Mouse (Mus musculus): ENCODE measurements around the gene Arnt2. TPM values are rescaled to one million over a fixed set of nuclear protein-coding genes. Genes with fewer than 3 reads are reported as not detected.

Arnt2 gene
- polyA plus RNA-seq, 1 experiment from 2014 or later = 40.9 TPM

GRCm38 (mm10) chr7:84249381-84249780 lies 160.6 kb downstream of the Arnt2 start:
- ATAC-seq (replicated peaks; ENCODE audit: low FRiP score) (no peak), DNase-seq (ENCODE audit: low spot score) (no peak)
- no peaks in the 10 kb centered on the region for H3K27me3 ChIP-seq (ENCODE audit: control insufficient read depth, insufficient read depth, low read length)
- no peak overlapping the region for H3K4me3 ChIP-seq (ENCODE audit: low read depth, low read length)
- H3K9me3 ChIP-seq (ENCODE audit: control insufficient read depth, low read length) = no peaks in the 10 kb centered on the region
- no peaks in the 10 kb centered on the region for H3K36me3 ChIP-seq (ENCODE audit: control insufficient read depth, insufficient read depth, low read length)
- no peaks in the 10 kb centered on the region for H3K4me1 ChIP-seq (replicated peaks; ENCODE audit: control insufficient read depth, insufficient read depth, low read length)
- no peak overlapping the region for H3K9ac ChIP-seq (ENCODE audit: low read length)
- no peak overlapping the region for H3K27ac ChIP-seq (ENCODE audit: low read depth, low read length)
- 57% methylated on average over 7 of the region's 7 CpGs for WGBS
- H3K4me2 ChIP-seq (ENCODE audit: low read depth, low read length, severe bottlenecking) = no peak overlapping the region

GRCm38 (mm10) chr7:84247960-84248665 lies 161.9 kb downstream of the Arnt2 start:
- ATAC-seq (replicated peaks; ENCODE audit: low FRiP score) = no peak
- no peaks in the 10 kb centered on the region for H3K4me1 ChIP-seq (replicated peaks; ENCODE audit: control insufficient read depth, insufficient read depth, low read length)
- no peak overlapping the region for H3K27ac ChIP-seq (ENCODE audit: low read depth, low read length)
- H3K9me3 ChIP-seq (ENCODE audit: control insufficient read depth, low read length) = no peaks in the 10 kb centered on the region
- DNase-seq (ENCODE audit: low spot score) = no peak
- H3K4me3 ChIP-seq (ENCODE audit: low read depth, low read length) = no peak overlapping the region
- H3K27me3 ChIP-seq (ENCODE audit: control insufficient read depth, insufficient read depth, low read length) = no peaks in the 10 kb centered on the region
- H3K36me3 ChIP-seq (ENCODE audit: control insufficient read depth, insufficient read depth, low read length) = no peaks in the 10 kb centered on the region
- no peak overlapping the region for H3K4me2 ChIP-seq (ENCODE audit: low read depth, low read length, severe bottlenecking)
- no peak overlapping the region for H3K9ac ChIP-seq (ENCODE audit: low read length)
- 35% methylated on average over 3 of the region's 3 CpGs for WGBS

GRCm38 (mm10) chr7:84246878-84247277 lies 163.1 kb downstream of the Arnt2 start:
- Histone ChIP-seq H3K36me3 (ENCODE audit: control insufficient read depth, insufficient read depth, low read length) (no peaks in the 10 kb centered on the region), H3K4me3 (ENCODE audit: low read depth, low read length) (no peak overlapping the region), H3K27ac (ENCODE audit: low read depth, low read length) (no peak overlapping the region), H3K9ac (ENCODE audit: low read length) (no peak overlapping the region), H3K4me1 (replicated peaks; ENCODE audit: control insufficient read depth, insufficient read depth, low read length) (no peaks in the 10 kb centered on the region), H3K4me2 (ENCODE audit: low read depth, low read length, severe bottlenecking) (no peak overlapping the region), H3K9me3 (ENCODE audit: control insufficient read depth, low read length) (no peaks in the 10 kb centered on the region), H3K27me3 (ENCODE audit: control insufficient read depth, insufficient read depth, low read length) (no peaks in the 10 kb centered on the region)
- WGBS = 88% methylated on average over 5 of the region's 5 CpGs
- no peak for DNase-seq (ENCODE audit: low spot score)
- no peak for ATAC-seq (replicated peaks; ENCODE audit: low FRiP score)

- no peaks in the 10 kb centered on the region for H3K9me3 ChIP-seq (ENCODE audit: control insufficient read depth, low read length)
- no peak overlapping the region for H3K4me2 ChIP-seq (ENCODE audit: low read depth, low read length, severe bottlenecking)
- H3K27me3 ChIP-seq (ENCODE audit: control insufficient read depth, insufficient read depth, low read length) = no peaks in the 10 kb centered on the region
- H3K36me3 ChIP-seq (ENCODE audit: control insufficient read depth, insufficient read depth, low read length) = no peaks in the 10 kb centered on the region
- no peak overlapping the region for H3K4me3 ChIP-seq (ENCODE audit: low read depth, low read length)
- no peak for DNase-seq (ENCODE audit: low spot score)
- H3K4me1 ChIP-seq (replicated peaks; ENCODE audit: control insufficient read depth, insufficient read depth, low read length) = no peaks in the 10 kb centered on the region
- no peak for ATAC-seq (replicated peaks; ENCODE audit: low FRiP score)
- 91% methylated on average over 2 of the region's 2 CpGs for WGBS
- H3K27ac ChIP-seq (ENCODE audit: low read depth, low read length) = no peak overlapping the region
- no peak overlapping the region for H3K9ac ChIP-seq (ENCODE audit: low read length)
Observed at GRCm38 (mm10) chr7:84246093-84246492, 163.9 kb downstream of the Arnt2 start.

- DNase-seq (ENCODE audit: low spot score) = no peak
- no peak overlapping the region for H3K4me2 ChIP-seq (ENCODE audit: low read depth, low read length, severe bottlenecking)
- H3K4me1 ChIP-seq (replicated peaks; ENCODE audit: control insufficient read depth, insufficient read depth, low read length) = no peaks in the 10 kb centered on the region
- H3K27me3 ChIP-seq (ENCODE audit: control insufficient read depth, insufficient read depth, low read length) = no peaks in the 10 kb centered on the region
- H3K9ac ChIP-seq (ENCODE audit: low read length) = no peak overlapping the region
- H3K36me3 ChIP-seq (ENCODE audit: control insufficient read depth, insufficient read depth, low read length) = no peaks in the 10 kb centered on the region
- no peak for ATAC-seq (replicated peaks; ENCODE audit: low FRiP score)
- WGBS = 90% methylated on average over 3 of the region's 3 CpGs
- H3K4me3 ChIP-seq (ENCODE audit: low read depth, low read length) = no peak overlapping the region
- no peak overlapping the region for H3K27ac ChIP-seq (ENCODE audit: low read depth, low read length)
- H3K9me3 ChIP-seq (ENCODE audit: control insufficient read depth, low read length) = no peaks in the 10 kb centered on the region
Observed at GRCm38 (mm10) chr7:84240406-84240805, 169.6 kb downstream of the Arnt2 start.

GRCm38 (mm10) chr7:84237655-84238054 lies 172.3 kb downstream of the Arnt2 start:
- no peak for ATAC-seq (replicated peaks; ENCODE audit: low FRiP score)
- no peak overlapping the region for H3K27ac ChIP-seq (ENCODE audit: low read depth, low read length)
- H3K4me3 ChIP-seq (ENCODE audit: low read depth, low read length) = no peak overlapping the region
- no peak overlapping the region for H3K9ac ChIP-seq (ENCODE audit: low read length)
- H3K4me1 ChIP-seq (replicated peaks; ENCODE audit: control insufficient read depth, insufficient read depth, low read length) = no peaks in the 10 kb centered on the region
- no peaks in the 10 kb centered on the region for H3K36me3 ChIP-seq (ENCODE audit: control insufficient read depth, insufficient read depth, low read length)
- DNase-seq (ENCODE audit: low spot score) = no peak
- H3K9me3 ChIP-seq (ENCODE audit: control insufficient read depth, low read length) = no peaks in the 10 kb centered on the region
- no peak overlapping the region for H3K4me2 ChIP-seq (ENCODE audit: low read depth, low read length, severe bottlenecking)
- H3K27me3 ChIP-seq (ENCODE audit: control insufficient read depth, insufficient read depth, low read length) = no peaks in the 10 kb centered on the region
- WGBS = 77% methylated on average over 4 of the region's 4 CpGs

GRCm38 (mm10) chr7:84231396-84231795 lies 178.6 kb downstream of the Arnt2 start:
- 75% methylated on average over 4 of the region's 4 CpGs for WGBS
- Histone ChIP-seq H3K4me2 (ENCODE audit: low read depth, low read length, severe bottlenecking) (no peak overlapping the region), H3K9me3 (ENCODE audit: control insufficient read depth, low read length) (no peaks in the 10 kb centered on the region), H3K27me3 (ENCODE audit: control insufficient read depth, insufficient read depth, low read length) (no peaks in the 10 kb centered on the region), H3K9ac (ENCODE audit: low read length) (no peak overlapping the region), H3K4me3 (ENCODE audit: low read depth, low read length) (no peak overlapping the region), H3K27ac (ENCODE audit: low read depth, low read length) (no peak overlapping the region), H3K36me3 (ENCODE audit: control insufficient read depth, insufficient read depth, low read length) (no peaks in the 10 kb centered on the region), H3K4me1 (replicated peaks; ENCODE audit: control insufficient read depth, insufficient read depth, low read length) (no peaks in the 10 kb centered on the region)
- ATAC-seq (replicated peaks; ENCODE audit: low FRiP score) (no peak), DNase-seq (ENCODE audit: low spot score) (no peak)

- no peak overlapping the region for H3K27ac ChIP-seq (ENCODE audit: low read depth, low read length)
- no peaks in the 10 kb centered on the region for H3K4me1 ChIP-seq (replicated peaks; ENCODE audit: control insufficient read depth, insufficient read depth, low read length)
- no peak overlapping the region for H3K9ac ChIP-seq (ENCODE audit: low read length)
- H3K9me3 ChIP-seq (ENCODE audit: control insufficient read depth, low read length) = no peaks in the 10 kb centered on the region
- H3K36me3 ChIP-seq (ENCODE audit: control insufficient read depth, insufficient read depth, low read length) = no peaks in the 10 kb centered on the region
- DNase-seq (ENCODE audit: low spot score) (no peak), ATAC-seq (replicated peaks; ENCODE audit: low FRiP score) (no peak)
- no peak overlapping the region for H3K4me2 ChIP-seq (ENCODE audit: low read depth, low read length, severe bottlenecking)
- 86% methylated on average over 1 of the region's 1 CpGs for WGBS
- no peaks in the 10 kb centered on the region for H3K27me3 ChIP-seq (ENCODE audit: control insufficient read depth, insufficient read depth, low read length)
- H3K4me3 ChIP-seq (ENCODE audit: low read depth, low read length) = no peak overlapping the region
Observed at GRCm38 (mm10) chr7:84227652-84228051, 182.3 kb downstream of the Arnt2 start.

- 86% methylated on average over 3 of the region's 3 CpGs for WGBS
- no peak for DNase-seq (ENCODE audit: low spot score)
- Histone ChIP-seq H3K27me3 (ENCODE audit: control insufficient read depth, insufficient read depth, low read length) (no peaks in the 10 kb centered on the region), H3K4me1 (replicated peaks; ENCODE audit: control insufficient read depth, insufficient read depth, low read length) (no peaks in the 10 kb centered on the region), H3K9me3 (ENCODE audit: control insufficient read depth, low read length) (no peaks in the 10 kb centered on the region), H3K4me3 (ENCODE audit: low read depth, low read length) (no peak overlapping the region), H3K9ac (ENCODE audit: low read length) (no peak overlapping the region), H3K4me2 (ENCODE audit: low read depth, low read length, severe bottlenecking) (no peak overlapping the region), H3K27ac (ENCODE audit: low read depth, low read length) (no peak overlapping the region), H3K36me3 (ENCODE audit: control insufficient read depth, insufficient read depth, low read length) (no peaks in the 10 kb centered on the region)
- no peak for ATAC-seq (replicated peaks; ENCODE audit: low FRiP score)
Observed at GRCm38 (mm10) chr7:84226909-84227308, 183.1 kb downstream of the Arnt2 start.
